In genomic region chr7:45103652-45104180, GRCm38 (mm10) we compare ENCODE assay signal across 8 mouse cellular contexts. TPM values are rescaled to one million over a fixed set of nuclear protein-coding genes. Genes with fewer than 3 reads are reported as not detected.
DNase-seq lines count a peak whose midpoint lies in the region; ATAC-seq and TF ChIP-seq lines count a peak whose summit lies in the region.

Fcgrt (minus strand) TSS chr7:45103851.

- H3K36me3 ChIP-seq in lung, embryonic 14.5 days (ENCODE audit: insufficient read depth), result no peaks in the 10 kb centered on the region; the same call in 1 of the 2 replicates

- peak; percentile 99 for DNase-seq in 3T3-L1 (ENCODE audit: low read depth, low spot score)
- peak; percentile 96 for DNase-seq in adrenal gland, adult 8-10 months
- peak; percentile 100 for DNase-seq in fibroblast of lung, adult 2 months (ENCODE audit: low read depth)
- peak; percentile 92 for DNase-seq in heart, postnatal 36 days
- peak in 1 of 2 experiments; percentile 48 for DNase-seq in layer of hippocampus, adult 2 months (ENCODE audit: low spot score in 2 of 2)
- peak; percentile 97 for DNase-seq in lung, embryonic 14.5 days
- peak; percentile 94 for DNase-seq in ovary, adult 18-20 months (ENCODE audit: low spot score)

- peak within 1 kb of the TSS; percentile 46 for H3K4me3 ChIP-seq in layer of hippocampus, adult 2 months
- H3K4me3 ChIP-seq in lung, embryonic 14.5 days (ENCODE audit: low read depth, low read length), result peak within 1 kb of the TSS; percentile 32

- H3K9ac ChIP-seq in lung, embryonic 14.5 days, result peak within 1 kb of the TSS; percentile 59

- peak within 1 kb of the TSS; percentile 59 for H3K4me2 ChIP-seq in lung, embryonic 14.5 days

- 14% methylated on average over 7 of the region's 7 CpGs for WGBS in lung, embryonic 14.5 days

- peak; percentile 98 for ATAC-seq in lung, embryonic 14.5 days (ENCODE audit: insufficient read depth)
- no peak; the same call in 1 of the 2 replicates for ATAC-seq in erythroid progenitor cell, adult 5-6 weeks (replicated peaks; ENCODE audit: low FRiP score, poor library complexity, severe bottlenecking)

- H3K4me1 ChIP-seq in lung, embryonic 14.5 days (ENCODE audit: insufficient read depth), result peaks cover 7% of the 10 kb centered on the region; the same call in 1 of the 2 replicates

- H3K27ac ChIP-seq in layer of hippocampus, adult 2 months, result peak within 1 kb of the TSS; percentile 81
- peak within 1 kb of the TSS; percentile 85 for H3K27ac ChIP-seq in lung, embryonic 14.5 days (ENCODE audit: low read depth)

- intact Hi-C loops in heart, postnatal 36 days (cut with DNase I), result loop anchor here (1.0 to 2.0 kb wide), 3 partner anchors 11 to 23 kb away; partner anchors contain the start of gene Rcn3

- no peaks in the 10 kb centered on the region for H3K9me3 ChIP-seq in lung, embryonic 14.5 days (ENCODE audit: low read depth, low read length)

- TF ChIP-seq CTCF in layer of hippocampus, adult 2 months (conservative IDR thresholded peaks at IDR 0.05), result no peak
- no peak for TF ChIP-seq CTCF in lung, embryonic 14.5 days (IDR thresholded peaks at IDR 0.05; ENCODE audit: low read depth)

- H3K27me3 ChIP-seq in lung, embryonic 14.5 days (ENCODE audit: insufficient read depth, low read length), result no peaks in the 10 kb centered on the region

RNA-seq across cellular contexts. Expression of gene Fcgrt, which starts in this region (rescaled TPM):
- 100 to 1,000 TPM; 105 to 151 (median 125) TPM for total RNA-seq in adrenal gland, adult 8-10 months (2022)
- 10 to 100 TPM; 77.1 to 84.5 TPM for total RNA-seq in heart, postnatal 36 days (2021)
- total RNA-seq in layer of hippocampus, adult 2 months (2021), result 10 to 100 TPM; 17.8 to 19.0 TPM
- 56.4 and 57.0 TPM in 2 replicates for polyA plus RNA-seq in lung, embryonic 14.5 days (2014; fragmentation: Nextera tagmentation; extraction: Ambion mirVana)
- total RNA-seq in erythroid progenitor cell, adult 5-6 weeks (2015; ENCODE audit: low replicate concordance), result 10.5 TPM in 2 replicates
- 8.3 and 9.7 TPM in 2 replicates for total RNA-seq in erythroid progenitor cell, adult 5-6 weeks (2017; ENCODE audit: low replicate concordance)
